Mouse (Mus musculus) cortical plate, adult 2 months (tissue): ENCODE results near the gene Oscar.

Source experiments
- CTCF ChIP-seq: fragments of 200-500 bp; IDR thresholded peaks from 2 replicates; pipeline ENCODE4 v1.5.1; 2011; ENCODE audit warnings: mild to moderate bottlenecking, control low read depth, low read length; ENCODE audit not compliant: insufficient read depth; ENCODE audit errors: extremely low read depth
- POLR2A ChIP-seq: fragments of 200-500 bp; IDR thresholded peaks from 2 replicates; pipeline ENCODE4 v1.6.1; 2011; ENCODE audit warnings: mild to moderate bottlenecking, low read length, control low read depth; ENCODE audit not compliant: insufficient read depth; ENCODE audit errors: extremely low read depth

DNA sequence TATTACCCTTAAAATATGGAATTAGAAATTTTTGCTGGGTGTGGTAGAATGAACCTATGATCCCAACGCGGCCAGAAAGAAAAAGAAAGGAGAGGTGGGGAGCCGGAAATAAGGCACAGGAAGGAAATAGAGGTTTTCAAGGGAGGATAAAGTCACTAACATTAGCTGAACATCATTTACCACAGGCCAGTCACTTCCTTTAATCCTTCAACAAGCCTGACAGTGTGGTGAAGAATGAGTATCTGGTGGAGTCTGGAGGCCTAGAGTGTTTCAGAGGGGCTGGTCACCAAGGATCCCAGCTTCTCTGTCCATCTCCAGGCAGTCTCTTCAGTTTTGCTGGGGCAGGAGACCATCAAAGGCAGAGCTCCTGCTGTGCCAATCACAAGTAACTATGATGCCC is 5.5 kb downstream of the Oscar start:
- TF ChIP-seq POLR2A (no peak), CTCF (no peak)
